Mouse (Mus musculus) brain, embryonic 14.5 days (tissue): ENCODE results near the gene Prpf6. TPM values are rescaled to one million over a fixed set of nuclear protein-coding genes. Genes with fewer than 3 reads are reported as not detected.

Experiments used
- DNase-seq: peaks from one replicate; pipeline ENCODE4 v3.0.0-alpha.2; 2011; ENCODE audit warnings: low read depth
- CTCF ChIP-seq: fragments of 200-500 bp; IDR thresholded peaks from 2 replicates; pipeline ENCODE4 v1.5.1; 2012; ENCODE audit warnings: inconsistent platforms, mild to moderate bottlenecking, moderate library complexity, borderline replicate concordance; ENCODE audit not compliant: insufficient read depth, insufficient read length; ENCODE audit errors: extremely low read depth
- POLR2A ChIP-seq: fragments of 200-500 bp; IDR thresholded peaks from 2 replicates; pipeline ENCODE4 v1.6.1; 2012; ENCODE audit warnings: mild to moderate bottlenecking, inconsistent platforms, borderline replicate concordance; ENCODE audit not compliant: poor library complexity, insufficient read depth, insufficient read length, severe bottlenecking; ENCODE audit errors: extremely low read depth
- polyA plus RNA-seq: library from polyadenylated mRNA; depleted of rRNA; stranded (reverse); fragments of >200 nt; gene quantifications from 2 replicates; pipeline ENCODE4 v1.2.3, GENCODE M21; 2012

Gene Prpf6
- polyA plus RNA-seq, 1 experiment, result 44.4 TPM

DNA sequence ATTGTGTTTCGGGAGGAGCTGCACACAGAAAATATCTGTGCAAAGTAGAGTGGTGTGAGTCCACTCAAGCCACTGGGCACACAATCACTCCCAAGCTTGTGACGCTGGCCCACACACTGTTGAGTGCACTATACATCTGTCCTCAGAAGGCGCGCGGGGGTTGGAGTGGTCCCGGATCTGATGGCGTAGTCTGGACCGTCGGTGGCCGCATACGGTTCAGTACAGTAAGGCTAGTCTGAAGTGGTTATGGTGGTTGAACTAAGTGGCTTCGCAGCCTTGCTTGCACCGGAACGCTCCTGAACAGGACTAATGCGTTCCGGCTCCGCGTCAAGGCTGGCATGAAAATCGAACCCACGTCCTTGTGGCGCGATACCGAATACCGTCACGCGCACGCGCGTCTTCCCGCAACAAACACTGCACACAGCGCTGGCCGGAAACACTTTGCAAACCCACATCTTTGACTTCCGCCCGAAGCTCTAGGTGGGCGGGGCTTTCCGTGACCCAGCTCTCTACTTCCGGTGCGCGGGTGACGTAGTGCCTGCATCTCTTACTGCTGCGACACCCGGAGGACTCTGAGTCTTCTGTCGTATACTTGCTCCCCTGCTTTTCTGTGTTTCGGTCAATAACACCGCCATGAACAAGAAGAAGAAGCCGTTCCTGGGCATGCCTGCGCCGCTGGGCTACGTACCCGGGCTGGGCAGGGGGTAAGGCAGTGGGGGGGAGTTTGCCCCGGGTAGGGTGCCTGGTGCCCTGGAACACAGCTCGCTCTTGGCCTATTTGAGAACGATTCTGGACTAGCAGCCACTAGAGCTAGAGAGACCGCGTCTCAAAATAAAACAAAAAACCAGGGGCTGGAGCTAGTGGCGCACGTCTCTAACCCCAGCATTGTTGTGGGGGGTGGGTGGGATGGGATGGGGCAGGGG is 9.4 kb downstream of the Prpf6 start:
- DNase-seq, result peak; percentile 99
- TF ChIP-seq CTCF (no peak), POLR2A (no peak)

DNA sequence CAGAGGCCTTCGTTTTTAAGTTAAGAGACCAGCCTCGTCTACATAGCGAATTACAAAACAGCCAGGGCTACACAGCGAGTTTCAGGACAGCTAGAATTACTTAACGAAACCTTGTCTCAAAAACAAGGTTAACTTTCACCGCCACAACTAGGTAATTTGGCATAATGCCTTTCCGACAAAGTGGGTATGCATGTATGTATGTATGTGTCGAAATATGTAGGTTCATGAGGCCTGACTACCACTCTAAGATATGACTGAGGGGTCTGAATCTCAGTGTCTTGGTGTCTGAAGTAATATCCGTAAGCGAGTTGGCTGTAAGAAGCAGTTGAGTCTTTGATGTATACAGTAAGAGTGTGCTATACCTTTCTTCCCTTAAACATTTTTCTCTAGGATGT is 10.1 kb downstream of the Prpf6 start:
- DNase-seq, result no peak
- TF ChIP-seq CTCF (no peak), POLR2A (no peak)

- no peak for TF ChIP-seq CTCF
- TF ChIP-seq POLR2A, result no peak
- no peak for DNase-seq
Observed at GRCm38 (mm10) chr2:181602367-181602766, 10.7 kb downstream of the Prpf6 start.

- no peak for DNase-seq
Observed at GRCm38 (mm10) chr2:181618761-181619495, 27.3 kb downstream of the Prpf6 start.

DNA sequence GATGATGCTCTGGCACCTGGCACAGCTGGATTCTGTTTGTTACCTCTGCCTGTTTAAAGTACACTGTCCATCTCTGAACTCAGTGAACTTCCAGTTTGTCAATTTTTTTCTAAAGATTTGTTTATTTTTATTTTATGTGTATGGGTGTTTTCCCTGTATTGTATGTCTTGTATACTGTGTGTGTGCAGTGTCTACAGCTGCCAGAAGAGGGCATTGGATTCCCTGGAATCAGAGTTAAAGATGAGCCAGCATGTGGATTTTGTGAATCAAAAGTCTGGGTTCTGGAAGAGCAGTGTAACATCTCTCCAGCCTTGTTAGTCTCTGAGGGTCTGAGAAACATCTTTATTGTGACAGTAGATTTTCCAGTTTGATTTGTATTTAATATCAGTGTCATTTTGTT is 31.7 kb downstream of the Prpf6 start:
- peak; percentile 46 for DNase-seq
- TF ChIP-seq CTCF (peak; percentile 33; the same call in 1 of the 2 replicates), POLR2A (no peak)

More at GRCm38 (mm10) chr2:181618761-181619495, 27.3 kb downstream of the Prpf6 start:
- no peak for TF ChIP-seq CTCF
- no peak for TF ChIP-seq POLR2A

GRCm38 (mm10) chr2:181628471-181628870 is 36.8 kb downstream of the Prpf6 start:
- no peak for DNase-seq
- TF ChIP-seq POLR2A, result no peak
- no peak for TF ChIP-seq CTCF

- no peak for DNase-seq
- TF ChIP-seq POLR2A, result no peak
- TF ChIP-seq CTCF, result no peak
Observed at GRCm38 (mm10) chr2:181632624-181633023, 41.0 kb downstream of the Prpf6 start.

DNA sequence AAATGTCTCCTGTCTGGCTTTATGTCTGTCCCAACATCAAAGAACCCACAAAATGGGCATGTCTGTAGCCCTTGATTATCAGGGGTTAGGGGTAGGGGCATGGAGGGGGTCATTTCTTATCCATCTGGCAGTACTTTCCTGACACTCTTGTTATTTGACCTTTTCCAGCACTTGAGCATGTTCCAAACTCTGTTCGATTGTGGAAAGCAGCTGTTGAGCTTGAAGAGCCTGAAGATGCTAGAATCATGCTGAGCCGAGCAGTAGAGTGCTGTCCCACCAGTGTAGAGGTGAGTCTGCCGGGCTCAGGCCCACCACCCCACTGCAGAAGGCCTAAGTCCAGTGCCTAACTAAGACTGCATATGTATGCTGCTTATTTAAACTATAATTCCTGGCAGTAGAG is 44.2 kb downstream of the Prpf6 start:
- no peak for DNase-seq
- TF ChIP-seq POLR2A, result no peak

GRCm38 (mm10) chr2:181644361-181644760 is 52.7 kb downstream of the Prpf6 start:
- DNase-seq, result peak; percentile 69
- TF ChIP-seq CTCF, result peak; percentile 67; the same call in 1 of the 2 replicates
- TF ChIP-seq POLR2A, result no peak

DNA sequence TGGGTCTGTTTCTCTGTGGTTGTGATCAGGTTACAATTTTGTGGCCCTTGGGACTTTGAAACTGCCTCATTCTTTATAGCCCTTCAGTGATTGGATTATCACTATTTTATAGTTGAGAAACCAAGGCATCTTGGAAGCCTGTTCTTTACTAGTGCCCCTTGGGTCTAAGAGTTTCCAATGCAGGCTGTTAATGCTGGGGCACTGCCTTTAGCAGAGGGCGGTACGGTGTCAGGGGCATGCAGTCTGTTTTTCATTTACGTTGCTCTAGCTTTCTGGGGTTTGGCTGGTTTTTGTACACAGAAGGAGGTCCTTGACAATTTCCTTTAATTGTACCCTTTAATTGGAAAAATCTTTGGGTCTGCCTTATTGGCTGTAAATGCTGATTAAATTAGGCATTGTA is 54.0 kb downstream of the Prpf6 start:
- TF ChIP-seq CTCF (no peak), POLR2A (no peak)
- no peak for DNase-seq

GRCm38 (mm10) chr2:181646626-181647472 is 55.2 kb downstream of the Prpf6 start:
- no peak for DNase-seq
- no peak for TF ChIP-seq POLR2A
- TF ChIP-seq CTCF, result no peak

- DNase-seq, result peak; percentile 9
- TF ChIP-seq POLR2A (no peak), CTCF (no peak)
Observed at GRCm38 (mm10) chr2:181648926-181649325, 57.3 kb downstream of the Prpf6 start.
